Mouse (Mus musculus): ENCODE measurements around the gene Gm45785.

DNA sequence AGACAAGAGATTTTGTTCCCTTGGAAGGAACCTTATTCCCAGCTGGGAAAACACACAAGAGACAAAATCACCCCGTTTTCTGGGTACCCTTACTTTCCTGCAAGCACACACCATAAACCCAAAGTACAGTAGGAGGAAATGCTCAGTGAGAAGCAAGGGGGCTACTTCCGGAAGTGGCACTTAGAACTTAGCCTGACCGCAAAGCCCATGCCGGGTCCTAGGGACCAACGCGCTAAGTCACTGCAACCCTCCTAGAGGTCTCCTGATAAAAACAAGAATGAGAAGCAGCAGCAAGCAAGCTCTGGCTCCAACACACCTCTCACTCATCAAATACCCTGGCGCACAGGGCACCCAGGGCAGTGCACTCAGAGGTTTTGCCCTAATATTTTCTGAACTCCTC lies 23.2 kb upstream of the Gm45785 start:
- TF ChIP-seq CTCF (IDR thresholded peaks at IDR 0.05; ENCODE audit: insufficient read depth, low read length), result no peak
- TF ChIP-seq POLR2A (IDR thresholded peaks at IDR 0.05; ENCODE audit: borderline replicate concordance, extremely low read depth, low read depth, low read length), result no peak

All from lung, adult 2 months (tissue).